Mouse (Mus musculus): Measurements from ENCODE around the gene Tut7. TPM values are rescaled to one million over a fixed set of nuclear protein-coding genes. Genes with fewer than 3 reads are reported as not detected.

Tut7 gene
- polyA plus RNA-seq, 1 experiment from 2014 or later = 62.8 TPM

GRCm38 (mm10) chr13:59820836-59821235 is 2.1 kb downstream of the Tut7 start:
- no peak overlapping the region for H3K27ac ChIP-seq (replicated peaks)
- no peak overlapping the region; the same call in 1 of the 2 replicates for H3K9ac ChIP-seq (replicated peaks)
- H3K4me1 ChIP-seq = peaks cover 24% of the 10 kb centered on the region
- ATAC-seq (ENCODE audit: low FRiP score, low read depth) = no peak
- peak overlapping the region; percentile 73; the same call in 1 of the 2 replicates for H3K4me2 ChIP-seq (replicated peaks)
- 82% methylated on average over 3 of the region's 3 CpGs for WGBS
- H3K4me3 ChIP-seq = no peak overlapping the region
- H3K9me3 ChIP-seq = no peaks in the 10 kb centered on the region
- peaks cover 28% of the 10 kb centered on the region for H3K36me3 ChIP-seq
- no peaks in the 10 kb centered on the region for H3K27me3 ChIP-seq

GRCm38 (mm10) chr13:59820114-59820513 is 2.8 kb downstream of the Tut7 start:
- H3K27ac ChIP-seq (replicated peaks) = no peak overlapping the region
- peaks cover 35% of the 10 kb centered on the region for H3K36me3 ChIP-seq
- H3K4me1 ChIP-seq = peaks cover 24% of the 10 kb centered on the region
- H3K27me3 ChIP-seq = no peaks in the 10 kb centered on the region
- H3K9ac ChIP-seq (replicated peaks) = no peak overlapping the region
- peak overlapping the region; percentile 13 for H3K4me2 ChIP-seq (replicated peaks)
- H3K4me3 ChIP-seq = no peak overlapping the region
- H3K9me3 ChIP-seq = no peaks in the 10 kb centered on the region
- 84% methylated on average over 4 of the region's 4 CpGs for WGBS
- ATAC-seq (ENCODE audit: low FRiP score, low read depth) = no peak

- Histone ChIP-seq H3K36me3 (peaks cover 58% of the 10 kb centered on the region), H3K4me2 (replicated peaks) (no peak overlapping the region), H3K27me3 (no peaks in the 10 kb centered on the region), H3K4me3 (no peak overlapping the region), H3K9ac (replicated peaks) (no peak overlapping the region), H3K9me3 (no peaks in the 10 kb centered on the region), H3K4me1 (peaks cover 24% of the 10 kb centered on the region), H3K27ac (replicated peaks) (no peak overlapping the region)
- WGBS = 91% methylated on average over 4 of the region's 4 CpGs
- ATAC-seq (ENCODE audit: low FRiP score, low read depth) = no peak
These were observed 5.6 kb downstream of the Tut7 start for GRCm38 (mm10) chr13:59817352-59817751.

- no peaks in the 10 kb centered on the region for H3K9me3 ChIP-seq
- no peak overlapping the region for H3K27ac ChIP-seq (replicated peaks)
- peaks cover 4% of the 10 kb centered on the region; the same call in 1 of the 2 replicates for H3K4me1 ChIP-seq
- H3K36me3 ChIP-seq = peaks cover 82% of the 10 kb centered on the region
- no peak overlapping the region for H3K9ac ChIP-seq (replicated peaks)
- no peaks in the 10 kb centered on the region for H3K27me3 ChIP-seq
- no peak for ATAC-seq (ENCODE audit: low FRiP score, low read depth)
- H3K4me2 ChIP-seq (replicated peaks) = no peak overlapping the region
- H3K4me3 ChIP-seq = no peak overlapping the region
- 78% methylated on average over 6 of the region's 6 CpGs for WGBS
These were observed 8.8 kb downstream of the Tut7 start for GRCm38 (mm10) chr13:59814109-59814591.

- Histone ChIP-seq H3K4me2 (replicated peaks) (no peak overlapping the region), H3K4me1 (no peaks in the 10 kb centered on the region), H3K9me3 (no peaks in the 10 kb centered on the region), H3K27ac (replicated peaks) (no peak overlapping the region), H3K9ac (replicated peaks) (no peak overlapping the region), H3K36me3 (peaks cover 91% of the 10 kb centered on the region), H3K27me3 (no peaks in the 10 kb centered on the region), H3K4me3 (no peak overlapping the region)
- 95% methylated on average over 3 of the region's 3 CpGs for WGBS
- ATAC-seq (ENCODE audit: low FRiP score, low read depth) = no peak
These were observed 11.4 kb downstream of the Tut7 start for GRCm38 (mm10) chr13:59811581-59811980.

- no peaks in the 10 kb centered on the region for H3K9me3 ChIP-seq
- 90% methylated on average over 6 of the region's 6 CpGs for WGBS
- no peak overlapping the region for H3K4me2 ChIP-seq (replicated peaks)
- no peak for ATAC-seq (ENCODE audit: low FRiP score, low read depth)
- no peak overlapping the region for H3K4me3 ChIP-seq
- no peak overlapping the region for H3K27ac ChIP-seq (replicated peaks)
- H3K27me3 ChIP-seq = no peaks in the 10 kb centered on the region
- H3K9ac ChIP-seq (replicated peaks) = no peak overlapping the region
- no peaks in the 10 kb centered on the region for H3K4me1 ChIP-seq
- peaks cover 97% of the 10 kb centered on the region for H3K36me3 ChIP-seq
These were observed 21.9 kb downstream of the Tut7 start for GRCm38 (mm10) chr13:59801000-59801399.

- Histone ChIP-seq H3K27ac (replicated peaks) (no peak overlapping the region), H3K36me3 (peaks cover 97% of the 10 kb centered on the region), H3K27me3 (no peaks in the 10 kb centered on the region), H3K9me3 (no peaks in the 10 kb centered on the region), H3K9ac (replicated peaks) (no peak overlapping the region), H3K4me3 (no peak overlapping the region), H3K4me1 (no peaks in the 10 kb centered on the region), H3K4me2 (replicated peaks) (no peak overlapping the region)
- 92% methylated on average over 2 of the region's 2 CpGs for WGBS
- ATAC-seq (ENCODE audit: low FRiP score, low read depth) = no peak
These were observed 22.9 kb downstream of the Tut7 start for GRCm38 (mm10) chr13:59800077-59800476.

GRCm38 (mm10) chr13:59798306-59798705 is 24.6 kb downstream of the Tut7 start:
- 95% methylated on average over 1 of the region's 1 CpGs for whole genome bisulfite sequencing

GRCm38 (mm10) chr13:59796466-59796848 is 26.5 kb downstream of the Tut7 start:
- Histone ChIP-seq H3K4me2 (replicated peaks) (no peak overlapping the region), H3K4me3 (no peak overlapping the region), H3K27ac (replicated peaks) (no peak overlapping the region), H3K9ac (replicated peaks) (no peak overlapping the region), H3K9me3 (no peaks in the 10 kb centered on the region), H3K4me1 (no peaks in the 10 kb centered on the region), H3K36me3 (peaks cover 97% of the 10 kb centered on the region), H3K27me3 (no peaks in the 10 kb centered on the region)
- 95% methylated on average over 9 of the region's 9 CpGs for WGBS
- ATAC-seq (ENCODE audit: low FRiP score, low read depth) = no peak

More at GRCm38 (mm10) chr13:59798306-59798705, 24.6 kb downstream of the Tut7 start:
- Histone ChIP-seq H3K9ac (replicated peaks) (no peak overlapping the region), H3K9me3 (no peaks in the 10 kb centered on the region), H3K4me1 (no peaks in the 10 kb centered on the region), H3K36me3 (peaks cover 97% of the 10 kb centered on the region), H3K4me2 (replicated peaks) (no peak overlapping the region), H3K27ac (replicated peaks) (no peak overlapping the region), H3K4me3 (no peak overlapping the region), H3K27me3 (no peaks in the 10 kb centered on the region)
- ATAC-seq (ENCODE audit: low FRiP score, low read depth) = no peak

GRCm38 (mm10) chr13:59795807-59796465 is 27.0 kb downstream of the Tut7 start:
- no peak for ATAC-seq (ENCODE audit: low FRiP score, low read depth)
- Histone ChIP-seq H3K4me2 (replicated peaks) (no peak overlapping the region), H3K9ac (replicated peaks) (no peak overlapping the region), H3K27me3 (no peaks in the 10 kb centered on the region), H3K9me3 (no peaks in the 10 kb centered on the region), H3K27ac (replicated peaks) (no peak overlapping the region), H3K36me3 (peaks cover 96% of the 10 kb centered on the region), H3K4me3 (no peak overlapping the region), H3K4me1 (no peaks in the 10 kb centered on the region)
- 90% methylated on average over 6 of the region's 6 CpGs for WGBS

GRCm38 (mm10) chr13:59794786-59795185 is 28.2 kb downstream of the Tut7 start:
- H3K4me1 ChIP-seq = no peaks in the 10 kb centered on the region
- H3K36me3 ChIP-seq = peaks cover 96% of the 10 kb centered on the region
- no peak overlapping the region for H3K4me2 ChIP-seq (replicated peaks)
- no peak overlapping the region for H3K9ac ChIP-seq (replicated peaks)
- WGBS = 93% methylated on average over 1 of the region's 1 CpGs
- H3K27me3 ChIP-seq = no peaks in the 10 kb centered on the region
- ATAC-seq (ENCODE audit: low FRiP score, low read depth) = no peak
- no peaks in the 10 kb centered on the region for H3K9me3 ChIP-seq
- no peak overlapping the region for H3K27ac ChIP-seq (replicated peaks)
- H3K4me3 ChIP-seq = no peak overlapping the region

GRCm38 (mm10) chr13:59782145-59782544 is 40.8 kb downstream of the Tut7 start, which contains the start of gene Gm49354:
Gene Gm49354 (minus strand): TSS chr13:59782245.
- H3K4me1 ChIP-seq = no peaks in the 10 kb centered on the region
- 87% methylated on average over 7 of the region's 7 CpGs for WGBS
- H3K36me3 ChIP-seq = peaks cover 95% of the 10 kb centered on the region
- no peaks in the 10 kb centered on the region for H3K27me3 ChIP-seq
- no peak within 1 kb of the TSS for H3K27ac ChIP-seq (replicated peaks)
- H3K4me2 ChIP-seq (replicated peaks) = no peak within 1 kb of the TSS
- no peak within 1 kb of the TSS for H3K9ac ChIP-seq (replicated peaks)
- ATAC-seq (ENCODE audit: low FRiP score, low read depth) = no peak
- no peaks in the 10 kb centered on the region for H3K9me3 ChIP-seq
- H3K4me3 ChIP-seq = no peak within 1 kb of the TSS
